Mouse (Mus musculus) mouse trophoblast stem cell (cell line): ENCODE results near the gene Smtnl2.
"Not testable (repeated sequence)": the region's sequence is repeated elsewhere in the genome, so short reads cannot be mapped to it uniquely, and the experiment has no call there.

Experiments used
- in situ Hi-C, 2 experiments: fragments of 300-500 bp; cut with MseI, MboI; formaldehyde crosslinking; loops; 2 replicates in 1 of 2; 3 replicates in 1 of 2; pipeline ENCODE4 v1.15.1; 2025

Smtnl2 gene

GRCm38 (mm10) chr11:72411093-72411921 is at the start of gene Smtnl2:
Smtnl2 (minus strand) TSS chr11:72411713.
- in situ Hi-C loops: no loop called here

- in situ Hi-C loops: no loop called here
Measured at GRCm38 (mm10) chr11:72458502-72458901, 47.0 kb upstream of the Smtnl2 start.

- in situ Hi-C loops: no loop called here
Measured at GRCm38 (mm10) chr11:72457995-72458496, 46.5 kb upstream of the Smtnl2 start.

- in situ Hi-C loops: no loop called here
Measured at GRCm38 (mm10) chr11:72455694-72456093, 44.2 kb upstream of the Smtnl2 start.

GRCm38 (mm10) chr11:72453105-72453953 is 41.8 kb upstream of the Smtnl2 start:
- in situ Hi-C loops: no loop called here

GRCm38 (mm10) chr11:72452140-72452665 is 40.7 kb upstream of the Smtnl2 start:
- in situ Hi-C loops: no loop called here

- in situ Hi-C loops: no loop called here
Measured at GRCm38 (mm10) chr11:72447475-72447874, 36.0 kb upstream of the Smtnl2 start.

GRCm38 (mm10) chr11:72446311-72447105 is 35.0 kb upstream of the Smtnl2 start:
- in situ Hi-C loops: no loop called here

GRCm38 (mm10) chr11:72440965-72441664 is 29.6 kb upstream of the Smtnl2 start, which contains the start of gene Mybbp1a:
Mybbp1a (plus strand) TSS chr11:72441355.
- in situ Hi-C loops: no loop called here

- in situ Hi-C loops: not testable (repeated sequence)
Measured at GRCm38 (mm10) chr11:72440597-72440964, 29.1 kb upstream of the Smtnl2 start.

GRCm38 (mm10) chr11:72438411-72438810 is 26.9 kb upstream of the Smtnl2 start:
- in situ Hi-C loops: loop anchor here (5.0 to 10.0 kb wide), 3 partner anchors 124 to 206 kb away; no protein-coding TSS in a partner anchor

GRCm38 (mm10) chr11:72436756-72437650 is 25.5 kb upstream of the Smtnl2 start:
- in situ Hi-C loops: loop anchor here (5.0 to 10.0 kb wide), 3 partner anchors 125 to 205 kb away; no protein-coding TSS in a partner anchor

GRCm38 (mm10) chr11:72436271-72436670 is 24.8 kb upstream of the Smtnl2 start:
- in situ Hi-C loops: loop anchor here (5.0 to 10.0 kb wide), 3 partner anchors 126 to 204 kb away; no protein-coding TSS in a partner anchor

GRCm38 (mm10) chr11:72435694-72436045 is 24.2 kb upstream of the Smtnl2 start:
- in situ Hi-C loops: loop anchor here (5.0 to 10.0 kb wide), 3 partner anchors 127 to 203 kb away; no protein-coding TSS in a partner anchor

- in situ Hi-C loops: loop anchor here (5.0 to 10.0 kb wide), 3 partner anchors 127 to 203 kb away; no protein-coding TSS in a partner anchor
Measured at GRCm38 (mm10) chr11:72434963-72435693, 23.6 kb upstream of the Smtnl2 start, which contains the start of gene Ggt6. Ggt6 (plus strand) TSS chr11:72435526.

GRCm38 (mm10) chr11:72430311-72431068 is 19.0 kb upstream of the Smtnl2 start:
- in situ Hi-C loops: loop anchor here in 1 of 2 experiments (10.0 kb wide), 1 partner anchor 134 kb away; no protein-coding TSS in a partner anchor

- in situ Hi-C loops: loop anchor here (5.0 kb wide), 2 partner anchors 87 to 207 kb away; no protein-coding TSS in a partner anchor
Measured at GRCm38 (mm10) chr11:72429288-72429690, 17.8 kb upstream of the Smtnl2 start.
